Mouse (Mus musculus): ENCODE data around the gene Epb41l2. TPM values are rescaled to one million over a fixed set of nuclear protein-coding genes. Genes with fewer than 3 reads are reported as not detected.

The Epb41l2 gene
- total RNA-seq, 2 experiments from 2014 or later: 51.8 to 52.6 TPM

GRCm38 (mm10) chr10:25365158-25365557 is 5.6 kb downstream of the Epb41l2 start:
- ATAC-seq (ENCODE audit: poor library complexity, severe bottlenecking): no peak

DNA sequence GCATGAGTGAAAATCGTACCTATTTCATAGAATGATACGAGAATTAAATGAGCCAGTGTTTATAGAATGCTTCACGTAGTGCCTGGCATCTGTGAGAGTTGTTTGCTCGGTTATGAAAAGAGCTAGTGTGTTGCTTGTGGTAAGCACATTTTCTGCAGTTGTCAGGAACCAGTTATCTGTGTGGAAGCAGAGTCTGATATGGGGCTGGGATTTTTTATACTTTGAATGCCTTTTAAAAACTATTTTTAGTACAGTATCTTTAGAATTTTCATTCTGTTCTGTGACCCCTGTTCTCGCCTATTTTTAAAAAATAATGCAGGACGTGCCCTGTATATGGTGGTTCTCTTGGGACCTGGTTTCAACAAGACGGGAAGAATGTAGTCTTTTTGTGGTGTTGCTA is 6.1 kb downstream of the Epb41l2 start:
- ATAC-seq (ENCODE audit: poor library complexity, severe bottlenecking): no peak

GRCm38 (mm10) chr10:25366691-25367090 is 7.1 kb downstream of the Epb41l2 start:
- ATAC-seq (ENCODE audit: poor library complexity, severe bottlenecking): peak; percentile 98

DNA sequence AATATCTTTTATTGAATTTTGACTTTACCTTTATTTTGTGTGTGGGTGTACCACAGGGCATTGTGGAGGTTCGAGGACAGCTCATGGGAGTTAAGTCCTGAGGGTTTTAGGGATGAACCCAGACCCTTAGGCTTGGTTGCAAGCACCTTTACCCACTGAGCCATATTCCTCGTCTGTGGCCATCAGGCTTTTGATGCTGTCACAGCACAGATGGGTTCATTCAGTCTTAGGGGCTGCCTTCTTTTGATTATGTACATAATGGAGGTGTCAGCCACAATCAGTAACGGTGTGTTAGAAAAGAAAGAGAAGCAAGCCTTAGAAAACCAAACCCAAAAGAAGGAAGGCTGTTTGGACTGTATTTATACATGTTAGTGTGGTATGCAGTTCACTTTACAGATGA is 9.3 kb downstream of the Epb41l2 start:
- ATAC-seq (ENCODE audit: poor library complexity, severe bottlenecking): no peak

DNA sequence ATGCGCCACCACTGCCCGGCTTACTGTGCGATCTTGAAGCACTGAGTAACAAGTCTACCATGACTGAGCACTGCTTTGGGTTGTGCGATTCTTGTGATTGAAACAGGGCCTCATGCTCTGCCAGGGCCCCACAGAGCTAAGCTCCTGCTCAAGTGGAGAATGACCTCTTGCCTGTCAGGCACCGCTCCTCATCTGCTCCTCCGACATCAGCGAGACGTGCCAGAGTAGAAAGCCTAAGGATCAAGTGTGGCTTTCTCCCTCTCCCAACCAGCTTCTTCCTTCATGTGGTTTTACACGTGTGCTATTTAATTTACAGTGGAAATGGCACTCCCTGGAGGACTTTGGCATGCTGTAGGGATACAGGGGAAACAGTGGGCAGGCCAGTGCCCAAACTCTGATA is 10.1 kb downstream of the Epb41l2 start:
- no peak for ATAC-seq (ENCODE audit: poor library complexity, severe bottlenecking)

GRCm38 (mm10) chr10:25371336-25371735 is 11.7 kb downstream of the Epb41l2 start:
- ATAC-seq (ENCODE audit: poor library complexity, severe bottlenecking): no peak

- no peak for ATAC-seq (ENCODE audit: poor library complexity, severe bottlenecking)
These were observed 12.3 kb downstream of the Epb41l2 start for GRCm38 (mm10) chr10:25371915-25372371.

DNA sequence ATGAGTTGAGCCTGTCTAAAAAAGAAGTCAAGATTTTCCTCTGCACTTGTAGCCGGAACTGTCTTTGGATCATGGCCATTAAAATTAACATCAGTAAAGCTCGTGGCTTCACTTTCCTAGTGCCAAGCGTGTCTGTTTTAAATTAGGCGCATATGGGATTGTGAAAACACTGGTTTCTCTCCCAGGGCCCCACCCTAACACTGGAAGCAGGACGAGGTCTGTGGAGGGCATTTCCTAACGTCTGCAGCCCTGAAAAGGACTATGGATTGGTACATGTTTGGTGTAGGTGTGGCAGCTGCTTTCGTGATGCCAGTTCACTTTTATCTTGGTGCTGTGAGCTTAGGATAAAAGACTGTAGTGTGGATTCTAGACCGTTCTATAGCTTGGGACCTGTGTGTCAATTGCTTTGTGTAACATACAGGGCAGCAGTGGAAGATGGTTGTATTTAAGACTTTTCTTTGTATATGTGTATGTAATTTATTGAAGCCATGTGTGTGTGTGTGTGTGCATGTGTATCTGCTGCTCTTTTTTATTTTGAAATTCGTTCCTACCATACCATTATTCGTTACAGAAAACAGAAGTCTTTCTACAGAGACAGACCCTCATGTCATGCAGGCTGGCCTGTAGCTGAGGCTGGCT is 13.0 kb downstream of the Epb41l2 start:
- peak; percentile 38; the same call in 1 of the 2 replicates for ATAC-seq (ENCODE audit: poor library complexity, severe bottlenecking)

DNA sequence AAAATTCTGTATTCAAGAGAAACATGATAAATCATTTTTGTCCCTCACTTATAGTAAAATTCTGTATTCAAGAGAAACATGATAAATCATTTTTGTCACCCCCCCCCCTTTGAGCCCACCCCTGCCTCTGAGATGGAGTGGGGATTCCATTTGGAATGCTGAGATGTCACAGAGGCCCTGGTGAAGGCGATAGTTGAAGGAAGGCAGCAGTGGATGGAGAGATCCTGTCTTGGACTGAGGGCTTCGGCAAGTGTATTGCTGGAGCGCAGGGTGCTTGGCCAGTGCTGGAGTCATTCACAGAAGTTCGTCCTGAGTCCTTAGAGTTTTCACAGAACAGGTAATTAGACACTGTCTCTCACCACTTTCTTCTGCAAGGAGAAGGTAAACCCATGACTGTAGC is 15.4 kb downstream of the Epb41l2 start:
- ATAC-seq (ENCODE audit: poor library complexity, severe bottlenecking): no peak

GRCm38 (mm10) chr10:25380746-25381481 is 21.3 kb downstream of the Epb41l2 start:
- ATAC-seq (ENCODE audit: poor library complexity, severe bottlenecking): peak; percentile 66; the same call in 1 of the 2 replicates

- no peak for ATAC-seq (ENCODE audit: poor library complexity, severe bottlenecking)
These were observed 22.4 kb downstream of the Epb41l2 start for GRCm38 (mm10) chr10:25381951-25382350.

DNA sequence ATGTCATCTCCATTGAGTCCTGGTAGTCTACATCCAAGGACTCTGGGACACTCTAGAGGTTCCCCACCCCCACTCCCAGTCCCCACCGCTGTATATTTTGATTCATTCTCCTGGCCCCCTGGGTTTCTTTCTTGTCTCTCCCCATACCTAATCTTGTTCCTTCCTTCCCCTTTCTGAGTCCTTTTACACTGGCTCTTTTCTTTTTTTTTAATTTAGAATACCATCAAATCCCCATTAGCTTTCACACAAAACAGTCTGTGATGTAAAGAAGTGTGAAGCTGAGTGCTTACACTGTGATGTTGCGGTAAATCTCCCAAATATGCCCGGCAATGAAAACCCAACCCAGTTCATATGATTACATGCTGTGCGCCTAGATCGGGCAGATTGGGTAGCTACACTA is 23.6 kb downstream of the Epb41l2 start:
- no peak for ATAC-seq (ENCODE audit: poor library complexity, severe bottlenecking)

DNA sequence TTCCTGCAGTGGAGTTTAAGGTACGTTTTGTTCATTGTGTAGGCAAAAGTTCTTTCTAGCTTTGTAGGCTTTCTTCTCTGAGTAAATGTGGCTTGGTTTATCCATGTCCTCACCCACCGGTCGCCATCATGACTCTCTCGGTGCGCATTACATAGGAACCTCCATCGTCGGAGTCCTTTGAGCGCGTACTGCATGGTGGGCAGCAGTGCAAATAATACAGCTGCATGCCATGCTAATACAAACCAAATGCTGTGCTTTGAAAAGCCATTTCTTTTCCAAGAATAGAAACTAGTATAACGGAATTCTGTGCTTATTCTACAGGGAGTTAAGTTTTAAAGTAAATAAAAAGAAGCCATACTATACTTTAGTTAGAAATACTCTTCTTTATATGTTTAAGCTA is 24.8 kb downstream of the Epb41l2 start:
- ATAC-seq (ENCODE audit: poor library complexity, severe bottlenecking): no peak

DNA sequence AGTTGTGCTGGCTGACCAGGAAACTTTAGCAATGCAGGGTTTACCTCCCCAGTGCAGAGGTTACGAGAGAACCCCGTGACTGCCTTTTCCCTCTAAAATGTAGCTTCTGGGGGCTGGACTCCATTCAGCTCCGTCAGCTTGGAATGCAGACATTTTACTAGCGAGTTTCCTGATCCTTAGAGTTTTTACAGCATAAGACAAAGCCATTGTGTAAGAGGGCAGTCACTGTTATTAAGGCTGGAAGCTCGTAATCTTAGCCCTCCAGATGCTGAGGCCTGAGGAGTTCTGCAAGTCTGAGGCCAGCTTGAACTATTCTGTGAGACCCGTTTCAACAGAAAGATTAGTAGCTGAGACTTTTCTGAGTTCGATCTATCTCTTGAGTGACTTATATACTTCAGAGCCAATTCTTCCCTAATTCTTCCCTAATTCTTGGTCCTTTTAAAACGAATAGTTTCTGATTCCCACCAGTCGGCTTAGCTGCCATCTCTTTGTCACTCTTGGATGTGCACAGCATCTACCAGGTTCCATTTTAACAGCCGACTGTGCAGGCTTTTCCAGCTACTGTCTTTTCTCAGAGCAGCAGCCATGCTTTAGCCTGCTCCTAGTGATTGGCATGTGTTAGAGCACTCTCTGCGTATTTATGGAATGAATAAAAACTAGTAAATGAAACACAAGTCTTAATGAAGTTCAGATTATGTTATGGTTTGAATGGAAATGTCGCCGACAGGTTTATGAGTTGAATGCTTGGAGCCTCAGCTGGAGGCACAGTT is 26.4 kb downstream of the Epb41l2 start:
- ATAC-seq (ENCODE audit: poor library complexity, severe bottlenecking): no peak

DNA sequence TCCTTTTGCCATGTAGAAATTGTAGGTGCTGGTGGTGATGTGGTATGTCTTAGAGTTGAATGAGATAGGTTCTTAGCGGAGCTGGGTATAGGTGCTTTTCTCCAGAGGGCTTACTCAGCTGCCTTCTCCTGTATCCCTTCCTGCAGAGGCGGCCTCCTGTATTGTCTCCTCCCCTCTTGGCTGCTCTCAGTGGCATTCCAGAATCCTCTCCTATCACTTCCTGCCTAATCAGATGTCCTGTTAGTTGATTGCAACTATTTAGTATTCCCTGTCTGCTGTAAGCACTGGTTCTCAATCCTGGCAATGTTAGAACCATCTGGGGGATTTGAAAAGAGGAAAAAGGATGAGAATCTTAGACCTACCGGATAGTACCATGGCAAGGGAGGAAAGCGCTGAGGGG is 27.3 kb downstream of the Epb41l2 start:
- no peak for ATAC-seq (ENCODE audit: poor library complexity, severe bottlenecking)

- no peak for ATAC-seq (ENCODE audit: poor library complexity, severe bottlenecking)
These were observed 27.7 kb downstream of the Epb41l2 start for GRCm38 (mm10) chr10:25387268-25387667.

DNA sequence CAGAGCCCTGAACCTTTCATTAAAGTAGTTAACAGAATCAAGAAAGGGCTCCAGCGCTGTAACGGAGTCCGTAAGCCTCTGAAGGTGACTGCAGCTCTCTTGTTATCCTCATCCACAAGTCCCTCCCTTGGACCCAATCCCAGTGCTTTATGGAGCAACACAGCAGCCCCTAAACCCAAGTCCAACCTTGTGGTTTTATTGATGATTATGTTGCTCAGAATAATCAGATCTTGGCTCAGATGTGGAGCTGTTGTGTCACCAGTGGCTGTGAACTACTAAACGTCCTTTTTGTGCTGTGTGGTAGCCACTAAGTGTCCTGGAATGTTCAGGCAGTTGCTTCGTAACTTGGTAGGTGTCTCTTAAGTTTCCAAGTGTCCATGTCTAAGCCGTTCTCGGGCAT is 33.2 kb downstream of the Epb41l2 start:
- ATAC-seq (ENCODE audit: poor library complexity, severe bottlenecking): no peak

DNA sequence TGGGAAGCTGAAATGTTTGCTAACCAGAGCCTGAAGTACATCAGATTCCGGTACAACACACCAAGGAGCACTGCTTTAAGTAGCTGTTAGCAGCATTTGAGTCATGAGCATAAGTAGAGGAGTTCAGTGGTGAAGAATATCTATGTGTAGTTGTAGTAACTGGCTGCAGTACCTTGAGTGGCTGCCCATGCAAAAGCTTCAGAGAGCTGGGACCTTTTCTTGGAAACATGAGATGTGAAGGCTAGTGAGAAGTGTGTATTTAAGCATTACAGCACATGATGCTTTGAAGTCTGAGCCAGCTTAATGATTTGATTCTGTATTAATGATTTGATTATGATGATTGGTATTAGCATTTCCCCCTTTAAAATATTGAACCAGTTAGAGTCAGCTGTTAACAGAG is 34.1 kb downstream of the Epb41l2 start:
- ATAC-seq (ENCODE audit: poor library complexity, severe bottlenecking): no peak

GRCm38 (mm10) chr10:25395236-25395886 is 35.8 kb downstream of the Epb41l2 start:
- 0 out of 2 replicates have a peak, but pooled peaks have one; percentile 5 for ATAC-seq (ENCODE audit: poor library complexity, severe bottlenecking)

DNA sequence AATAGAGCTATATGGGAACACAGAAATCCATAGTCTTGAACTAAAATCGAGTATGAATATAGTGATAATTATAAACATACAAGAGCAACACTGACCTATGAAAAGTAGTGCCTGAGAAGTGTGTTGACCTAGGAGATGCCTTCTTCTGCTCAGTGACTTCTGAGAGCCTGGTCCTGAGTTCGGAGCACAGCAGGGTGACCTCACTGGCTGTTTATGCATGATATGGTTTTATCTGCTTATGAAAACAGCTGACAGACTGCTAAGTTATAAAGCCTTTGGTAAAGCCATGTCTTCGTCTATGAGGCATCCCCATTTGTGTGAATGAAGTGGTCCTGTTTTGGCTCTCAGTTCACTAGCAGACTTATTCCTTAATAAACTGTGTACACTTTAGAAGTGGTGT is 37.3 kb downstream of the Epb41l2 start:
- no peak for ATAC-seq (ENCODE audit: poor library complexity, severe bottlenecking)
